Mouse (Mus musculus): ENCODE data around the gene Cnot1.
A peak's percentile ranks its signal among the peaks of the same experiment; 100 is the strongest.

The Cnot1 gene

GRCm38 (mm10) chr8:95688073-95688672 lies 119.1 kb downstream of the Cnot1 start:
- no peak for DNase-seq (ENCODE audit: low read depth)

GRCm38 (mm10) chr8:95678024-95678611 lies 129.1 kb downstream of the Cnot1 start:
- DNase-seq (ENCODE audit: low read depth) = no peak

- no peak for DNase-seq (ENCODE audit: low read depth)
These were observed 129.7 kb downstream of the Cnot1 start for GRCm38 (mm10) chr8:95677591-95678023.

DNA sequence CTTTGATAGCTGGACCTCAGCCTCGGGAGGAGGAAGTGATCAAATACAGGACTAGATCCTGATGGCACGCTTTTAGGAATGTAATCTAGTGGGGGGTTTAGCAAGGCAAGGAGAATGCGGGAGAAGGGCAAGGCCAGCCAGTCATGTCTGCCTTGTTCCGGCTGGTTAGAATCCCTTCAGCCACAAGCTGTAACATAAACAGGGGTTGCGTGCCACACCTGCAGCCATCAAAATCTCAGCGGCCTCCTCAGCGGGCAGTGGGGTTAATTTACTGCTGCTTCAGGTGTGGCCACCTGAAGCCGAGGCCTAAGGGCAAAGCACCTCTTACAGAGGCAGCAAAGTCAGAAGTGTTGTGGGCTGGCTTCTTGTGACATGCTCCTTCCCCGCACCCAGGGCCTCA lies 130.6 kb downstream of the Cnot1 start, which contains the start of gene Ndrg4:
Ndrg4 (plus strand) TSS at position 350 of the 400 bp plus-strand sequence.
- DNase-seq (ENCODE audit: low read depth) = no peak

DNA sequence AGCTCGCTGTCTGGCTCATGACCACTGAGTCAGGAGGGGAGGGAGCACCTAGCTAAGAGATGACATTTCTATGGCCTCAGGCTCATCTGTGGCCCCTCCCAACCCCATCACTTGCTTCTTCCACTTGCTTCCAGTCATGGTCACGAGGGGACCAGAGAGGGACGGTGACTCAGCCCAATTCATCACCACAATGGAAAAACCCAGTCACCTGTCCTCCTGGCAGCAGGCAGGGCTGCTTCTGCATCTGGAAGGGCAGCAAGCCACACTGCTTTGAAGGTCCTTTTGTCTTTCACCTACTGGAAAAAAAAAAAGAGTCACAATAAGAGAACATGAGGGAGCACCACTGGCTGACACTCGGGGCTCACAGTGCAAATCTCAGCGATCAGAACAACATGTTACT lies 134.5 kb downstream of the Cnot1 start:
- DNase-seq (ENCODE audit: low read depth) = peak; percentile 51

GRCm38 (mm10) chr8:95671861-95672260 lies 135.4 kb downstream of the Cnot1 start:
- no peak for DNase-seq (ENCODE audit: low read depth)

DNA sequence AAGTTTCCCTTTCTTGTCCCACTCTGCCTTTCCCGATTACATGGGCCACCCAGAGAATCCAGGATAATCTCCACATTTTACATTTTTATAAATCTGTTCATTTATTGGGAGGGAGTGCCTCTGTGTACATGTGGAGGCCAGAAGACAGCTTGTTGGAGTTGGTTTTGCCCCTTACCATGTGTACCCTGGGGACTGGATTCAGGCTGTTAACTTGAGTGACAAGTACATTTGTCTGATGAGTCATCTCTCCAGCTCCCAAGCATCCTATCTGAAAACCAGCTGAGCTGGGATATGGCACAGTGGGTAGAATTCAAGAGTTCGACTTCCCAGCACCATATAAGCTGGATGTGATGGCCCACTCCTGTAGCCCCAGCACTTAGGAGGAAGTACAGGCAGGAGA lies 137.3 kb downstream of the Cnot1 start:
- DNase-seq (ENCODE audit: low read depth) = no peak
